Mouse (Mus musculus) cerebellum, adult 2 months (tissue): ENCODE measurements around the gene Lrp1.

Source experiments
- CTCF ChIP-seq: fragments of 200-500 bp; IDR thresholded peaks from 2 replicates; pipeline ENCODE4 v1.5.1; 2011; ENCODE audit warnings: low read depth, mild to moderate bottlenecking, control low read depth, low read length, moderate library complexity, borderline replicate concordance; ENCODE audit not compliant: insufficient read depth
- POLR2A ChIP-seq: fragments of 200-500 bp; IDR thresholded peaks from 2 replicates; pipeline ENCODE4 v1.6.1; 2011; ENCODE audit warnings: low read length, control low read depth, borderline replicate concordance; ENCODE audit not compliant: insufficient read depth

- TF ChIP-seq CTCF (no peak), POLR2A (no peak)
Observed at GRCm38 (mm10) chr10:127548236-127548635, 72.7 kb downstream of the Lrp1 start.
